Mouse (Mus musculus) C2C12 (cell line): ENCODE data around the gene Tesc.

Experiments used
- CTCF ChIP-seq: IDR thresholded peaks from one replicate; pipeline ENCODE4 v1.5.1; 2011; ENCODE audit not compliant: control insufficient read depth, insufficient read depth, insufficient read length
- MAX ChIP-seq: IDR thresholded peaks from one replicate; pipeline ENCODE4 v1.6.1; 2011; ENCODE audit warnings: mild to moderate bottlenecking, control low read depth
- MYOG ChIP-seq: IDR thresholded peaks from one replicate; pipeline ENCODE4 v1.6.1; 2011; ENCODE audit not compliant: control insufficient read depth, insufficient read length; ENCODE audit errors: extremely low read depth
- USF1 ChIP-seq: IDR thresholded peaks from one replicate; pipeline ENCODE4 v1.6.1; 2011; ENCODE audit warnings: low read depth, mild to moderate bottlenecking, control low read depth, moderate library complexity

DNA sequence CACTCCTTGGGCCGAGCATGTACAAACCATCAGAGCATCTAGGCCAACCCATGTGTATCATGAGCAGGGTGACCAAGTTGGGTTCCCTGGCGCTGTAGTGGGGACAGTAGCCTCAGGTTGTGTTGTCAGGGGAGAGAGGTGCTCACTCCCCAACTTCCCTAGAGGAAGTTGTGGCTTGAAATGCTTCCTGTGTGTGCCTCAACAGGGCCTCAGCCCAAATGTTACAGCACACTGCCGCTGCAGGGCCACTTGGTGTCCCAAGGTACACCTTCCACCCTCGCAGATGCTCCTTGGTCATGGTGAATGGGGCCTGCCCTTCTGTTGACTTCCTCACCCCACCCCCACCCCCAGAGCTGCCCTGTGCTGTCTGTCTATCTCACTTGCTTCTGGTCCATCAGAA, 20.9 kb downstream of the Tesc start:
- TF ChIP-seq MAX (no peak), MYOG (no peak), CTCF (no peak), USF1 (no peak)
